Mouse (Mus musculus) stomach, postnatal 0 days (tissue): ENCODE measurements around the gene Stum. TPM values are rescaled to one million over a fixed set of nuclear protein-coding genes. Genes with fewer than 3 reads are reported as not detected.
"Not testable (repeated sequence)": the region's sequence is repeated elsewhere in the genome, so short reads cannot be mapped to it uniquely, and the experiment has no call there.

Experiments used
- ATAC-seq: fragments of 200-750 bp; cut with Nextera tagmentation; 2 replicates; pipeline ENCODE4 v1.8.0; 2017; ENCODE audit not compliant: low FRiP score, low TSS enrichment
- DNase-seq: peaks from one replicate; pipeline ENCODE4 v3.0.0-alpha.2; 2016; ENCODE audit warnings: low spot score
- H3K27ac ChIP-seq: fragments of 300-500 bp; sonication (generic); replicated peaks from 2 replicates; pipeline ENCODE4 v1.5.1; 2014; ENCODE audit warnings: mild to moderate bottlenecking, control low read depth
- H3K27me3 ChIP-seq: fragments of 300-500 bp; sonication (generic); 2 replicates; pipeline ENCODE4 v1.6.1; 2014; ENCODE audit warnings: low read length; ENCODE audit not compliant: control insufficient read depth, insufficient read depth
- H3K36me3 ChIP-seq: fragments of 300-500 bp; sonication (generic); 2 replicates; pipeline ENCODE4 v1.6.1; 2014; ENCODE audit warnings: low read length, mixed read lengths; ENCODE audit not compliant: control insufficient read depth, insufficient read depth
- H3K4me1 ChIP-seq: fragments of 300-500 bp; sonication (generic); replicated peaks from 2 replicates; pipeline ENCODE4 v1.6.1; 2014; ENCODE audit warnings: antibody characterized with exemption; ENCODE audit not compliant: control insufficient read depth, insufficient read depth
- H3K4me2 ChIP-seq: fragments of 300-500 bp; sonication (generic); replicated peaks from 2 replicates; pipeline ENCODE4 v1.6.1; 2014; ENCODE audit warnings: low read depth, mild to moderate bottlenecking, control low read depth, moderate library complexity
- H3K4me3 ChIP-seq: fragments of 300-500 bp; sonication (generic); 2 replicates; pipeline ENCODE4 v1.5.1; 2014; ENCODE audit warnings: low read depth, low read length, control low read depth
- H3K9ac ChIP-seq: fragments of 300-500 bp; sonication (generic); 2 replicates; pipeline ENCODE4 v1.6.1; 2014; ENCODE audit warnings: mild to moderate bottlenecking, low read length, control low read depth, mixed read lengths
- H3K9me3 ChIP-seq: fragments of 300-500 bp; sonication (generic); 2 replicates; pipeline ENCODE4 v1.6.1; 2016; ENCODE audit warnings: low read length; ENCODE audit not compliant: control insufficient read depth
- CTCF ChIP-seq: IDR thresholded peaks from 2 replicates; pipeline ENCODE4 v1.5.1; 2016; ENCODE audit warnings: antibody characterized with exemption, low read depth, mild to moderate bottlenecking, moderate library complexity
- EP300 ChIP-seq: optimal IDR thresholded peaks from 2 replicates; pipeline ENCODE3; 2016; ENCODE audit warnings: antibody characterized with exemption
- WGBS: fragments of 180-500 bp; shearing (Covaris S2); extraction: QIAGEN DNeasy Blood & Tissue Kit; methylation state at CpG from one replicate; pipeline ENCODE4 v1.1.7; 2014; 5-methylcytosine and 5-hydroxymethylcytosine counted together
- polyA plus RNA-seq: library from polyadenylated mRNA; unstranded; fragments of >200 nt; fragmentation: Nextera tagmentation; extraction: Ambion mirVana; gene quantifications from 2 replicates; pipeline ENCODE4 v1.2.1, GENCODE M21; 2015

Stum gene
- polyA plus RNA-seq, 1 experiment from 2014 or later = 4.3 TPM

DNA sequence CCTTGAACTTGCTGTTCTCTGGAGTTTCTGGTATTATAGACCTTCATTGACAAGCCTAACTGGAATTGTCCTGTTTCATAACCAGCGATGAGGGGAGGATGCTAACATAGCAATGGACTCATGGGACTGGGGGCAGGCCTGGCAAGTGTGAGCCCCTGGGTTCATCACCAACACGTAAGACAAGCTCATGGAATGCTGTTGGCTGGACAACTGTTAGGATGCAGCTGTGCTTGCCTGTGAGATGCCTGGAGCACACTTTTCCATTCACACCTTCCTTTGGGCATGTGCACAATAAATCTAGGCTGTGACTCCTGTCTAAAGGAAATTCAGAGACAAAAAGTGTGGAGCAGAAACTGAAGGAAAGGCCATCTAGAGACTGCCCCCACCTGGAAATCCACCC, 40.0 kb upstream of the Stum start:
- DNase-seq (no peak), ATAC-seq (no peak)
- TF ChIP-seq CTCF = no peak
- TF ChIP-seq EP300 = no peak
- no peak overlapping the region for H3K4me2 ChIP-seq
- H3K4me3 ChIP-seq = no peak overlapping the region
- H3K27me3 ChIP-seq = no peaks in the 10 kb centered on the region
- 0 out of 2 replicates have a peak, but pooled peaks cover 2% of the 10 kb centered on the region for H3K4me1 ChIP-seq
- no peaks in the 10 kb centered on the region for H3K36me3 ChIP-seq
- H3K9ac ChIP-seq = no peak overlapping the region
- H3K9me3 ChIP-seq = no peaks in the 10 kb centered on the region
- 83% methylated on average over 2 of the region's 2 CpGs for WGBS
- H3K27ac ChIP-seq = no peak overlapping the region

DNA sequence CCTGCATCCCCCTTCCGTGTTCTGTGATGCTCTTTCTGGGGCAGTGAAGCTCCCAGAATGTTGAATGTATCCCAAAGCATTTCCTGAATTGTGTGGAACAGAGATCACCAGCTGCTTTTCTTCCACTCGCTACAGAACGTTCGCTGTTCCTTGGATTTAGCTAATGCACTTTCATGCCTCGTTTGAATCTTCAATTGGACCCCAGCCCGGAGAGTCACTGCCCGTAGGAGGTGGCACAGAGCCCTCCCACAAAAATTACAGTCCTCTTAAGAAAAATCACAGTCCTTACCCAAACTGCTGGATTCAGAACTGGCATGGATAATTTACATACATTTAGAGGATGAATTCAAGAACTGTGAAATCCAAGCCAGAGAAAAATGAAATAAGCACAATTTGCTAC, 36.9 kb upstream of the Stum start:
- peak overlapping the region; percentile 49; the same call in 1 of the 2 replicates for H3K27ac ChIP-seq
- no peaks in the 10 kb centered on the region for H3K36me3 ChIP-seq
- H3K4me1 ChIP-seq = 0 out of 2 replicates have a peak, but pooled peaks cover 2% of the 10 kb centered on the region
- TF ChIP-seq EP300 (no peak), CTCF (no peak)
- no peak for DNase-seq
- no peaks in the 10 kb centered on the region for H3K9me3 ChIP-seq
- 44% methylated on average over 7 of the region's 7 CpGs for WGBS
- H3K4me2 ChIP-seq = no peak overlapping the region
- H3K27me3 ChIP-seq = no peaks in the 10 kb centered on the region
- no peak for ATAC-seq
- H3K4me3 ChIP-seq = no peak overlapping the region
- no peak overlapping the region for H3K9ac ChIP-seq

DNA sequence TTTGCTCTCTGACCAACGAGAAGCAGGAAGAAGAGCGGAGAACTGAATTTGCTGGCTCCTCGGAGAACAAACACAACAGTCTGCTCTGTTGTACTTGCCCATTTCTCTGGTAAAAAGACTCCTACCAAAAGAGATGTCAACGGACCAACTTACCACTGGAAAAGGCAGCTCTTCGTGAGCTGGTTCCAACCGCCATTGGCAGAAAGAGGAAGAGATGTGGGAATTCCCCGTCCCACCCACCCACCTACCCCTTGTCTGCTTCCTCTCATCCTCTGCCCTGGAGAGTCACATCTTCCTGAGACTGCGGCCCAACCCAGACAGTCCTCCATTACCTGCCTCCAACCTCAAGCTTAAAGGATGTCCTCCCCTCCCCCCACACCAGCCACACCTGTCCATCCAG, 36.2 kb upstream of the Stum start:
- H3K27ac ChIP-seq = no peak overlapping the region
- no peak overlapping the region for H3K4me2 ChIP-seq
- no peaks in the 10 kb centered on the region for H3K36me3 ChIP-seq
- TF ChIP-seq EP300 (no peak), CTCF (no peak)
- no peak overlapping the region for H3K9ac ChIP-seq
- ATAC-seq (no peak), DNase-seq (no peak)
- H3K4me1 ChIP-seq = 0 out of 2 replicates have a peak, but pooled peaks cover 2% of the 10 kb centered on the region
- 81% methylated on average over 8 of the region's 8 CpGs for WGBS
- no peak overlapping the region for H3K4me3 ChIP-seq
- H3K9me3 ChIP-seq = no peaks in the 10 kb centered on the region
- no peaks in the 10 kb centered on the region for H3K27me3 ChIP-seq

DNA sequence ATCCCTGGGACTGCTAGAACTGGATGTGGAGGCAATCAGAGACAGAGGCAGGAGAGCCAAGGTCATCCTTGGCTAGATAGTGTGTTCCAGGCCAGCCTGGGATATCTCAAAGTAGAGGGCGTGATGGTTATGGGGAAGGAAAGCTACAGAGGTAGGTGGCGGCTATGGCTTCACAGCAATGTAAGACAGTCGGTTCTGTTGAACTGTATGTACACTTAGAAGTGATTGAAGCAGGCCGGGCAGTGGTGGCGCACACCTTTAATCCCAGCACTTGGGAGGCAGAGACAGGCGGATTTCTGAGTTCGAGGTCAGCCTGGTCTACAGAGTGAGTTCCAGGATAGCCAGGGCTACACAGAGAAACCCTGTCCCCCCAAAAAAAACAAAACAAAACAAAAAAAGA, 35.6 kb upstream of the Stum start:
- ATAC-seq, DNase-seq, H3K27ac ChIP-seq, H3K4me2 ChIP-seq, H3K9me3 ChIP-seq, H3K36me3 ChIP-seq, H3K27me3 ChIP-seq, H3K9ac ChIP-seq, H3K4me3 ChIP-seq, H3K4me1 ChIP-seq: not testable (repeated sequence)
- WGBS = 91% methylated on average over 7 of the region's 7 CpGs

GRCm38 (mm10) chr1:180518412-180518811, 35.1 kb upstream of the Stum start:
- Histone ChIP-seq H3K9me3 (no peaks in the 10 kb centered on the region), H3K4me2 (no peak overlapping the region), H3K4me1 (0 out of 2 replicates have a peak, but pooled peaks cover 2% of the 10 kb centered on the region), H3K36me3 (no peaks in the 10 kb centered on the region), H3K27ac (no peak overlapping the region), H3K4me3 (no peak overlapping the region), H3K27me3 (no peaks in the 10 kb centered on the region), H3K9ac (no peak overlapping the region)
- TF ChIP-seq CTCF = no peak
- TF ChIP-seq EP300 = no peak
- no peak for DNase-seq
- WGBS = 37% methylated on average over 8 of the region's 8 CpGs
- ATAC-seq = no peak

DNA sequence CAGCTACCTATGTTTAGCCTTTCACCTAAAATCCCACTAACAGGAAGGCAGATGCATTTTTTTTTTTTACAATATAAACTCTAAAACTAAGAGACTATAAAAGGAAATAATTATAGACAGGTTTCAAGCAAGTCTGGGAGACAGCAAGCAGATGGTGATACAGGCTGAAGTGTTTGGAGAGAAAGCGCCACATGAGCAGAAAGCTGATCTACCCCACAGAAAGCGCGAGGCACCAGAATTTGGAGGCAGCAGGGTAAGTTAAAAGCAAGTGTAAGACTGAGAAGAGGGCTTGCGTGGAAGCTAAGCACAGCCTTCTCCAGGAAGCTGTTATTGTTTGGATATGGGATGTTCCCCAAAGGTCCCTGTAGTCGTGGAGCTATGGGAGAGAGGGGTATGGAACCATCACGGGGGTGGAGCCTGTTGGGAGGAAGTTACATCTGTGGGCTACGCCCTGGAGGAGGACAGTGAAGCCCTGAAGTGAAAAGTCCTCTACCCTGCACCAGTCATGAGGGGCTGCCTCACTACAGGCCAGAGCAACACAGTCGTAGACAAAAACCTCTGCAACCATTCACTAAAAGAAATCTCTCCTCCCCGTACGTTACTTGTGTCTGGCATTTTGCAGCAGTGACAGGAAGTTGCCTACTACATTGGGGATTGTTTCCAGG, 34.2 kb upstream of the Stum start:
- ATAC-seq (no peak), DNase-seq (no peak)
- no peaks in the 10 kb centered on the region for H3K9me3 ChIP-seq
- H3K4me2 ChIP-seq = no peak overlapping the region
- no peaks in the 10 kb centered on the region for H3K27me3 ChIP-seq
- H3K27ac ChIP-seq = no peak overlapping the region
- H3K4me1 ChIP-seq = 0 out of 2 replicates have a peak, but pooled peaks cover 2% of the 10 kb centered on the region
- TF ChIP-seq EP300 (no peak), CTCF (no peak)
- 50% methylated on average over 10 of the region's 10 CpGs for WGBS
- H3K36me3 ChIP-seq = no peaks in the 10 kb centered on the region
- H3K9ac ChIP-seq = no peak overlapping the region
- no peak overlapping the region for H3K4me3 ChIP-seq
